Mouse (Mus musculus): ENCODE results near the gene Ddx4.

Ddx4 gene

GRCm38 (mm10) chr13:112652205-112652604 lies at the start of gene Ddx4:
Gene Ddx4, minus strand, starts transcription at chr13:112652475.
- in situ Hi-C loops (cut with MboI, MseI): loop anchor here (10.0 kb wide), 1 partner anchor 933 kb away; no protein-coding TSS in a partner anchor

- in situ Hi-C loops (cut with MboI, MseI): no loop called here
Observed at GRCm38 (mm10) chr13:112701256-112701655, 49.0 kb upstream of the Ddx4 start.

- in situ Hi-C loops (cut with MboI, MseI): no loop called here
Observed at GRCm38 (mm10) chr13:112695526-112696240, 43.4 kb upstream of the Ddx4 start.

- in situ Hi-C loops (cut with MboI, MseI): no loop called here
Observed at GRCm38 (mm10) chr13:112692870-112693553, 40.7 kb upstream of the Ddx4 start.

GRCm38 (mm10) chr13:112686155-112686554 lies 33.9 kb upstream of the Ddx4 start:
- in situ Hi-C loops (cut with MboI, MseI): no loop called here

GRCm38 (mm10) chr13:112683970-112684369 lies 31.7 kb upstream of the Ddx4 start:
- in situ Hi-C loops (cut with MboI, MseI): no loop called here

- in situ Hi-C loops (cut with MboI, MseI): no loop called here
Observed at GRCm38 (mm10) chr13:112683312-112683711, 31.0 kb upstream of the Ddx4 start.

GRCm38 (mm10) chr13:112678154-112678553 lies 25.9 kb upstream of the Ddx4 start:
- in situ Hi-C loops (cut with MboI, MseI): loop anchor here (10.0 kb wide), 1 partner anchor 187 kb away; no protein-coding TSS in a partner anchor

- in situ Hi-C loops (cut with MboI, MseI): loop anchor here (10.0 kb wide), 1 partner anchor 191 kb away; no protein-coding TSS in a partner anchor
Observed at GRCm38 (mm10) chr13:112673899-112674447, 21.7 kb upstream of the Ddx4 start.

- in situ Hi-C loops (cut with MboI, MseI): loop anchor here (10.0 kb wide), 1 partner anchor 192 kb away; no protein-coding TSS in a partner anchor
Observed at GRCm38 (mm10) chr13:112672797-112673196, 20.5 kb upstream of the Ddx4 start.

- in situ Hi-C loops (cut with MboI, MseI): loop anchor here (10.0 kb wide), 1 partner anchor 193 kb away; no protein-coding TSS in a partner anchor
Observed at GRCm38 (mm10) chr13:112671708-112672107, 19.4 kb upstream of the Ddx4 start.

- in situ Hi-C loops (cut with MboI, MseI): loop anchor here (10.0 kb wide), 1 partner anchor 368 kb away; the partner anchor contains the start of gene Cdc20b
Observed at GRCm38 (mm10) chr13:112667215-112667614, 14.9 kb upstream of the Ddx4 start.

- in situ Hi-C loops (cut with MboI, MseI): loop anchor here (10.0 kb wide), 1 partner anchor 368 kb away; the partner anchor contains the start of gene Cdc20b
Observed at GRCm38 (mm10) chr13:112666433-112667024, 14.3 kb upstream of the Ddx4 start.

- in situ Hi-C loops (cut with MboI, MseI): loop anchor here (10.0 kb wide), 1 partner anchor 373 kb away; the partner anchor contains the start of gene Cdc20b
Observed at GRCm38 (mm10) chr13:112661687-112662086, 9.4 kb upstream of the Ddx4 start.

- in situ Hi-C loops (cut with MboI, MseI): loop anchor here (10.0 kb wide), 1 partner anchor 374 kb away; the partner anchor contains the start of gene Cdc20b
Observed at GRCm38 (mm10) chr13:112660574-112661381, 8.5 kb upstream of the Ddx4 start, which contains the start of gene Slc38a9. Gene Slc38a9, plus strand, starts transcription at chr13:112660751.

GRCm38 (mm10) chr13:112659986-112660573 lies 7.8 kb upstream of the Ddx4 start:
- in situ Hi-C loops (cut with MboI, MseI): loop anchor here (10.0 kb wide), 2 partner anchors 375 to 925 kb away; partner anchors contain the start of gene Cdc20b

- in situ Hi-C loops (cut with MboI, MseI): loop anchor here (10.0 kb wide), 1 partner anchor 934 kb away; no protein-coding TSS in a partner anchor
Observed at GRCm38 (mm10) chr13:112651183-112651582, 1.1 kb downstream of the Ddx4 start.

GRCm38 (mm10) chr13:112645529-112646186 lies 6.6 kb downstream of the Ddx4 start:
- in situ Hi-C loops (cut with MboI, MseI): no loop called here

- in situ Hi-C loops (cut with MboI, MseI): no loop called here
Observed at GRCm38 (mm10) chr13:112644996-112645395, 7.3 kb downstream of the Ddx4 start.

GRCm38 (mm10) chr13:112642897-112643296 lies 9.4 kb downstream of the Ddx4 start:
- in situ Hi-C loops (cut with MboI, MseI): no loop called here
